Mouse (Mus musculus) spleen, adult 18-20 months (tissue): ENCODE data around the gene Hoxd12.

Experiments
- DNase-seq, 2 experiments: peaks; one replicate each; pipeline ENCODE4 v3.0.0; 2022; ENCODE audit warnings: mixed read lengths in 2 of 2

The Hoxd12 gene

DNA sequence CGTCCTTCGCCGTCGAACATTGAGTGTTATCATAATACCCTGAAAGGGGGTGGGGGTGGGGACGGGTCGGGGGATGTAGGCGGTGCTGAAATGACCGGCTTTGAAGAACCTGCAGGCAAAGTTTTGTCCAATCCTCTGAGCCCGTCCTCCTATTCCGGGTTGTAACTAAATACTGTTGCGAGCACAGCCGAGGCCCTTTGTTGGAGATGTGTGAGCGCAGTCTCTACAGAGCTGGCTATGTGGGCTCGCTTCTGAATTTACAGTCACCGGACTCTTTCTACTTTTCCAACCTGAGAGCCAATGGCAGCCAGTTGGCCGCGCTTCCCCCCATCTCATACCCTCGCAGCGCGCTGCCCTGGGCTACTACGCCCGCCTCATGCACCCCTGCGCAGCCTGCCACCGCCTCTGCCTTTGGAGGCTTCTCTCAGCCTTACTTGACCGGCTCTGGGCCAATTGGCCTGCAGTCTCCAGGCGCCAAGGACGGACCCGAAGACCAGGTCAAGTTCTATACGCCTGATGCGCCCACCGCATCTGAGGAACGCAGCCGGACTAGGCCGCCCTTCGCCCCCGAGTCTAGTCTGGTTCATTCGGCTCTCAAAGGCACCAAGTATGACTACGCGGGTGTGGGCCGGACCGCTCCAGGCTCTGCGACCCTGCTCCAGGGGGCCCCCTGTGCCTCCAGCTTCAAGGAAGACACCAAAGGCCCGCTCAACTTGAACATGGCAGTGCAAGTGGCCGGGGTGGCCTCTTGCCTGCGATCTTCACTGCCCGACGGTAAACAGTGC is at the start of gene Hoxd12:
Gene Hoxd12 (plus strand): TSS at position 133 of the 785 bp plus-strand sequence.
- peak in 1 of 2 experiments; percentile 3 for DNase-seq

DNA sequence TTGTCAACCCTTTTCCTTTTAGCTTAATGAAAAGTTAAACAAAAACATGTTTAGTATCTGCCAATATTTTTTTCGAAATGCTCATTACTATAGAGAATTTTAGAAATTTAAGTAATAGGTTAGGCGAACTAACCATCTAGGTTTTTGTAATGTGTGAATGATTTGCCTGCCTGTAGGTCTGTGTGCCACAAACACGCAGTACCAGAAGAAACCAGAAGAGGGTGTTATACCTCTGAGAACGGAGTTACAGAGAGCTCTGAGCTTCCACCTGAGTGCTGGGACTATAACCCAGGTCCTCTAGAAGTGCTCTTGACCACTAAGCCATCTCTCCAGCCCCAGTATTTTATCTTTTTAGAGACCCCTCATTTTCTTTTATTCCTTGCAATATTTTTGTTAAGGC is 39.4 kb upstream of the Hoxd12 start:
- no peak for DNase-seq

DNA sequence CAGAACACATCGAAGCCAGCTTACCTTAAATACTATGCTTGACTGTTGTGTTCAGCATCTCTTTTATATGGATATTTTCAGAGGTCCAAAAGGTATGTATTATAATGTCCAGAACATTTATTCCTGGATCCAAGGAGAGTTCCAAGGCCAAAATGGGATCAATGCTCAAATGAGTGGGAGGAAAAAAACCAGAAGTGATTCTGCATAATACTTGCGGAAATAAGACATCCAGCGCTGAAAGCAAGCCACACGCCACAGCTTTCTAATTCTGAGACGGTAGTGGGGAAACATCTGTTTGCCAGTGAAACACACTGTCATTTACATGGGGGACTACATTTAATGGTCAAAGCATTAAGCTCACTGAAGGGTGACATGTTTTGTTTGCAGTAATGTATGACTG is 32.4 kb upstream of the Hoxd12 start:
- no peak for DNase-seq

DNA sequence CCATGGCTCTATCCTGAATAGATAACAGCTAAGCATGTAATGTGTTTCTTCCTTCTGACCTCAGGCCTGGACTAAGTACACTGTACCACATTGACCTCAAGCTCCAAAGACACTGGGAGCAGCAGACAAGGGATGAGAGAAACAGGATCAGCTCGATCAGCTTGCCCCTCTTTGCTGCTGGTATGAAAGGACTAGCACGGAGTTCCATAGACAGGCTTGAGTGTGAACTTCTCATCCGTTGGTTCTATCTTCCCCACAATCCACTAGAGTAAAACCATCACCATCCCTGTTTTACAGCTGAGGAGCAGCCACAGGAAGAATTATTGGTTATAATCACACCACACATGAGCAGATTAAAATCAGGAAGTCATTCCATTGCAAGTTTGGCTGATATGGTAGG is 29.2 kb upstream of the Hoxd12 start:
- no peak for DNase-seq

DNA sequence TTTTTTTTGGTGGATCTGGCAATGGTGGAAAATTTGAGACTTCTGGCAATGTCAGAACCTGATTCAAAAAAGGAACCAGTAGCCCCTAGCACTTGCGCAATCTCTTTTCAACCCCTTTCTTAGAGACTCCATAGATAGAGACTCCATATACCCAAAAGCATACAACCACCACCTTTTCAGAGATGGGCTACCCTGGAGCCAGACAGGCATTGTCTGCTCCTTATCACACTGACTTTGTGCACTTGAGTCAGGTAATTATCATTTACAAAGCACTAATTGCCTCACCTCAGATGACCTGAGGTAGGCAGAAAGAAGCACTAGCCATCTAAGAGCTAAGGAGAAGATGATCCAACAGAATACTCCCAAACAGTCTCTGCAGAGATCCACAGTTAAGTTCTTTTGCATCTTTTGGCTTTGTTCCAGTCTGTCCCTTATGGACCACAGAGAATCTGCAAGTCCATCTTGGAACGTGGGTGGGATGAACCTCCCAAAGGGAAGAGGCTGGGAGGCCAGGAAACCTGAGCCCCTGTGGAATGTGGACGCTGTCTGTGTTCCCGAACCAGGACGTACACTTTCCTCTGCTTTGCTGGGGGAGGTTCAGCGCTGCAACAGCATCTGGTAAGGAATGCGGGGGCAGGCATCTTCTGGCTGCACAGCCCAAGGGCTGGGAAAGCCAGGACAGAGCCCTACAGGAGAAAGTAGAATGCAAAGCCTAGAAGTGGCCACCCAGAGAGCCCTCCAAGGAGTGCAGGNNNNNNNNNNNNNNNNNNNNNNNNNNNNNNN is 27.5 kb upstream of the Hoxd12 start:
- DNase-seq, result no peak

DNA sequence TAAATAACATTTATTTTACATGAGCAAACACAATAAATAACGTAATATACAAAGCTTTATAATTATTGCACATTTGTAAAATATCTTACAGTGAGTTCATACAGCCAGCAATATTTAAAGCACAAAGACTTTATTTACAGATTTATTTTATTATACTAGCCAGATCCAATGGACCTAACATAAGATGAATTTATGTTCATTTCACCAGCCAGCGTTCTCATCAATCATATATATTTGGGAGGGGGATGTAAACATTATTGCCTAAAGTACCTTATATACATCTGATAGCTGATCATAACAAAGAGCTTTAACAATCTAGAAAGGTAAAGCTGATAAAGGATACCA is 21.8 kb upstream of the Hoxd12 start:
- no peak for DNase-seq

DNA sequence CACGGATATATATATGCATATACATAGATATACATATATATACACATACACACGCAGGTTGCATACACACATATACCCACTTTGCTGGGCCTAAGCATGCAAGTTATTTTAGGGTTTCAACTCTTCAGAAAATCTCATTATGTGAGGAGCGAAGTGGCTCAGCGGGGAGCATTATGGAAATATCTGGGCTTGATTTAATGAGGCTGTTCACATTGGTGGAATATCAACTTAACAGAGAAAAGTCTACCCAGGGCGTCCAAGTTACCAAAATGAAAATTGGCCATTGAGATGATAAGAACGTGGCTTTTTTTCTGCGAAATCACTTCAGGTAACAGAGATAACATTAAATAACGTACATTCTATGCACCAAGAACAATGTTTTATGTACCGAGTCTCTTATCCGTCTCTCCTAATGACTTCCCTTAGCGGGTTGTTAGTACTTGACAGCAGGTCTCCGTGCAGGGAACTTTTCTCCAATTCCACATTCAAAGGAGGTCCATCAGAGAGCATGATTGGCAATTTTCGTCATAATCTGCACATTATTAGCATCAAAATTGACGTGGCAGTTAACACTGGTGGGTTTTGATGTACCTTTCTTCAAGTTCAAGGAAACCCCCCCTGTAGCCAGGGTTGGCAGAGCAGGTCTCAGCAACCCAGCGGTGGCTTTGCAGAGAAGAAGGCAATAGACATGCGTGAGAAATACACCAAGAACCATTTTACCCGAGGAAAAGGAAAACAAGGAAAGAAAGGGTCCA is 20.9 kb upstream of the Hoxd12 start:
- no peak for DNase-seq

DNA sequence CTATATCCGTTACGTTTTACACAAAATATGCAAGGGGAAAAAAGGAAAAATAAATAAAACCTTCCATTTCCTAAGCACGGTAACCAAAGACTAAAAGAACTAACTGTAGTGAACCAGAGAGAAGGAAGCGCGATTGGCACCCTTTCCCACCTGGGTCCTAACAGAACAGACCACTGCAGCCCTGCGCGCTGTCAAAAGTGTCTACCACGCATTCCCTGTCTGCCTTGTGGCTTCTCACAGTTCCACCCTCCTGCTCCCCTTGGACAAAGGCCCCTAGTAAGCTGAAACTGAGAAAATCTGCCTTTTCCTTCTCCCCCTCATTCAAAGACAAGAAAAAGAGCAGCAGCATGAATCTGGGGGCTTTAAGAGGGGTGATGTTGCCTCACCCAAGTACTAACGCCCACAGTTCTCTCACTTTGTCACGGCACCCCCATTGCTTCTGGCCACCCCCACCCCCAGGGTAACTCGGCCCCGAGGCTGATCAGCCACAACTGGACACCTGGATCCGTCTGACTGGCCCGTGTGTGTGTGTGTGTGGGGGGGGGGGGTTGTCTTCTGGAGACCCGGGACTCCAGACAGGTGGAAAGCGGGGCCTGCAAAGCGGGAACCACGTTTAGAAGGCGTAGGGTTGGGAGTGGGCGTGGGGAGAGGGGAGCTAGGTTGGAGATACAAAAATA is 19.9 kb upstream of the Hoxd12 start:
- no peak for DNase-seq

DNA sequence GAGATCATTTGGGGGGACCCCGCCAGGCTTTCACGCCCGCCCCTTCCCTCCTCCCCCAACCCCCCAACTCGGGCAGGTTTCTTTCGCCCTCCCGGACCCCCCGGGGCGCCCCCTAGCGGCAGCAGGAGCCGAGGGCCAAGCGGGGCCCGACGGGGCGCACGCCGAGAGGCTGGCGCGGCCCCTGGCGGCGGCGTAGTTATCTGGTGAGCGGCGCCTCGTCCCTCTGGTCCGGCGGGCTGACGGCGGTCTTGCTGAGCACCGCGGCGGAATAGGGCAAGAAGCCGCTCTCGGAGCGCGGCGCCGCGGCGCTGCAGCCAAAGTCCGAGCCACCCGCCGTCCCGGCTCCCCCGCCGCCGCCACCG is 19.4 kb upstream of the Hoxd12 start:
- no peak for DNase-seq

DNA sequence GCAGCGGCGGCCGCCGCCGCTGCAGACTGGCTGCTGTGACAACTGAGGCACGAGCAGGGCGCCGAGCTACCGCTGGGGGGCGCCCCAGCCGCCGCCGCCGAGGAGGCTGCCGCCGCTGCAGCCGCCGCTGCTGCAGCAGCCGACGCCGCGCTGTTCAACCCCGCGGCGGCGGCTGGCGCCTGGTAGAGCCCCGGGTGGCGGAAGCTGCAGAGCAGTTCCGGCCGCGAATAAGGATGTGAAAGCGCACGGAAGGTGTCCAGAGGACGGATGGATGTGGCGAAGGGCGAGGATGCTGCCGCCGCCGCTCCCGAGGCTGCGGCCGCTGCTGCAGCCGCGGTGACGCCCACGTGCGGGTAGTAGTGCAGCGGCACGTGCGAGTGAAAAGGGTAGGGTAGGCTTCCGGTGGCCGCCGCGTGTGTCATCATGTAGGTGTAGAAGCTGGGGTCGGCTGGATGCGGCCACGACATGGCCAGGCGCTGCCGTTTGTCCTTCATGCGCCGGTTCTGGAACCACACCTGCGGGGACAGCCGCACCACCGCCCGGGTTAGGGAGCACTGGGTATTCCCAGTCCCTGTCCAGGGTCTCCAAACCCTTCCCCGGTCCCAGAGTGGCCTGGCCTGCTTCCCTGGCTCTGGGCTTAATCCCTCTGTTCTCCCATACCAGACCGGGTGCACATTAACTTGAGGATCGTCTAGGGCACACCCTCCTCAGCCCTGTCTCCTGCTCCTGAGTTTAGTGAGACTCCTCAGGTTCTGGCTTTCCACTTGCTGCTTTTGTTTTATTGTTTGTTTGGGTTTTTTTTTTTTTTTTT is 18.8 kb upstream of the Hoxd12 start:
- DNase-seq, result no peak

DNA sequence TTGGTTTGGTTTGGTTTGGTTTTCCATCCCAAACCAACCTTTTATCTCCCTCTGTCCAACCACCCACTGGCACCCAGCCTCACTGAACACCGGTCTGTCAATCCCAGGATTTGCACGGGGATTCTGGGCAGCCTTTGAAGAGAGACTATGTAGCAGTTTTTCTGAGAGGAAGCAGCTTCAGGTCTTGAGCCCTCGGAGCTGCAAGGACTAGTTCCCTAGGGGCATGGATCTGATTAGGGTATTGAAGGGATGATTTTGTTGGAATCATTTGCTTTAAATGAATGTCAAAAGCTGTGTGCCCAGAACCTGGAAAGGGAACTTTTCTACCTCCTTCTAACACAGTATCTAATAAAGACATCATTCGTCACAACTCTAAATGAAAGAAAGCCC is 18.2 kb upstream of the Hoxd12 start:
- no peak for DNase-seq

DNA sequence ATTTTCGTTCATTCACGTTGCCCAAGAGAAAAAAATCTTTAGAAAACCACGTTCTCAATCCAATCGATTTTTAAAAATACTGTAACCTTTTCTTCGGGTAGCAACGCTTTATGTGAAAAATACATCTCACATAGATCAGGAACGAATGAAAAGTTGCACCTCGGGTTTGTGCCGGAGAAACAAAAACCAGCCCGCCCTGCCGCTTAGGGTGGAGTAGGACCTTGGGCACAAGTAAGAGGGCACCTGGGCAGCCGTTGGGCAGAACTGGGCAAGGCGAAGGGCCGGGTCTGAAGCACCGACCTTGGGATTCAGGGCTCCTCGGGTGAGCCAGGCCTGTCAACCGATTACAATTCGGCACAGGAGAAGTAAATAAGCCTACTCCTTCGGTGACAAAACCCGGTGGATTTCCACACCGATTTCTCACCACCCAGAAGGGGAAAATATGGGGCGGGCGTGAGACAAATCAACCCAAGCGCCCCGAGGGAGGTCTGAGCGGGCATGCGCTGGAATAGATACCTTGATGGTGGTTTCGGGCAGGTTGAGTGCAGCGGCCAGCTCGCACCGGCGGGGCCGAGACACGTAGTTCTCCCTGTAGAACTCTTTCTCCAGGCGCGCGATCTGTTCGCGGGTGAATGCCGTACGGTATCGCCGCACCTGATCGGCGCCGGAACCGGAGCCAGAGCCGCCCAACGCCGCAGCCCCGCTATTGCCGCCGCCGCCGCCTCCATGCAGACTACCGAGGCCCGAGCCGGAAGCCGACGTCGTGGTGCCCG is 17.4 kb upstream of the Hoxd12 start:
- DNase-seq, result no peak

DNA sequence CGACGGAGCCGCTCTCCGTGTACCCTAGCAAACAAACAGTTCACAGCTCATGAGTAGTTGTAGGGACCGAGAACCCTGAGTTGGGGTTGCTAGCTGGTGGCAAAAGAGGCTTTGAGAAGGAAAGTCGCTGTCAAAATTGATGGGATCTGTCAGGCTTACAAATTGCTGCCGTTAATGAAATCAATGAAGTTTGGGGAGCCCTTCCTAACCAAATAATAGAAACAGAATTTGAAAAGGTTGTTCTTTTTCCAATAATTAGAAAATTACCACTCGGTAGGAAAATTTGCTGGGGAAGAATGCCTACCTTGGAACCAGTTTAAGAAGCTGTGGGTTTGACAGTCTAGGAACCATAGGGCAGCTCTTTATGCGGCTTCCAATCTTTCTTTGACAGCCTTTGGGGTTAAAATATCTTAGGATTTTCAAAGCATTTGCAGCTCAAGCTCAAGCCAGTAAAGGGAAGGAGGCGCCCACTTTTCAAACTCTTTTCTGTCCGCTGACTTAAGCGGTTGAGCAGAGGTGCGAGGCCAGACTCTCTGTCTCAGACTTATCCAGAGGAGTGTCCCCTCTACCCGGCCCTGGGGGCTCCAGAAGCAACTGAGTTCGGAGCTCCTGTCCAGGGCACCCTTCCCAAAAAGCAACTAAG is 16.7 kb upstream of the Hoxd12 start:
- DNase-seq, result no peak

DNA sequence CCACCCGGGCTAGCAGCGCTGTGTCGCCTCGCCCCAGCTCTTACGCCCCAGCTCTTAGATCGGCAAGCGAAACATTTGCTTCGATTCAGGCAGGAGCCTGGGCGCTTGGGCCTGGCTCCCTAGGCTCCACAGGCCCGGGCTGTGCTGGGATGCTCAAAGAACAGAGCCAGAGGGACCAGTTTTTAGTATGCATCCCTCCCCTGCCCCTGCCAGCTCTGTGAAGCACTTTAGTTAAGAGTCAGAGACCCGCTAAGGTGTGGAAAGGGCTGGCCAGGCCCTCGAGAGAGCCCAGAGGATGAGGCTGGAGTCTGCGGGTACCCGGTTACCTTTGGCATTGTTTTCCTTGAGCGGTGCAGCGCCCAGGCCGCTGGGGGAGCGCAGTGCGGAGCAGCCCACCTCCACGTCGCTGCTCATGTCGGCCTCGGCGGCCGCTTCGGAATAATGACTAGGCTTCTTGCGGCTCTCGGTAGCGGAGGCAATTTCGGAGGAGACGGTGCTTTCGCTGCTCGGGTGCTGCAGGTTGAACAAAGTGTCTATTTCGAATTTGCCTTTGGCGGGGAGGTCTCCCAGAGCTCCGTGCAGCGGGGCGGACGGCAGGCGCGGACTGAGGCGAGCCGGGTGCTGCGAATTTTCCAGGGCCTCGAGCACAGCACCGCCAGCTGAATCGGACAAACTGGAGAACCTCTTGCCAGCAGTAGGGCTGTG is 16.0 kb upstream of the Hoxd12 start:
- no peak for DNase-seq

DNA sequence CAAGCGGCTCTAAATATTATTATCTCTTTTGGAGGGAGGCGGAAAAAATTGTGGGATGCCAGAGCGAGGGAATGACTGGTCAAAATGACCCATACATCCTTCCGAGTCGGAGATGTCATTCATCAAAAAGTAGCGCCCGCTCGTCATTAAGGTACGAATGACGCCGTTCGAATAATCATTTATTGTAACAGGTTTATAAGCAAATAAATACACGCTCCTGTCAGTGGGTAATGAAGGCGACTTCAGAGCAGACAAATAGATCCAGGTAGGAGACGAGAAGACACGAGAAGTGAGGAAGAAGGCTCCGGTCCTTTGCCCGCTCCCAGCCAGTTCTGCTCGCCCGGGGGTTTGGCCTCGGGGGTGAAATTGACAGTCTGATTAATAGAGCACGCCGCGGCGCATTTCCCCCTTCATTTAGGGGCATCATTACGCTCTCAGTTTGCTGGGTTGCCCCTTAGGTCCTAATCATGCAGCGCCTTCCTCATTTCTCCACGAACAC is 15.3 kb upstream of the Hoxd12 start, which contains the start of gene Evx2:
Gene Evx2 (minus strand): TSS at position 51 of the 499 bp plus-strand sequence.
- no peak for DNase-seq

DNA sequence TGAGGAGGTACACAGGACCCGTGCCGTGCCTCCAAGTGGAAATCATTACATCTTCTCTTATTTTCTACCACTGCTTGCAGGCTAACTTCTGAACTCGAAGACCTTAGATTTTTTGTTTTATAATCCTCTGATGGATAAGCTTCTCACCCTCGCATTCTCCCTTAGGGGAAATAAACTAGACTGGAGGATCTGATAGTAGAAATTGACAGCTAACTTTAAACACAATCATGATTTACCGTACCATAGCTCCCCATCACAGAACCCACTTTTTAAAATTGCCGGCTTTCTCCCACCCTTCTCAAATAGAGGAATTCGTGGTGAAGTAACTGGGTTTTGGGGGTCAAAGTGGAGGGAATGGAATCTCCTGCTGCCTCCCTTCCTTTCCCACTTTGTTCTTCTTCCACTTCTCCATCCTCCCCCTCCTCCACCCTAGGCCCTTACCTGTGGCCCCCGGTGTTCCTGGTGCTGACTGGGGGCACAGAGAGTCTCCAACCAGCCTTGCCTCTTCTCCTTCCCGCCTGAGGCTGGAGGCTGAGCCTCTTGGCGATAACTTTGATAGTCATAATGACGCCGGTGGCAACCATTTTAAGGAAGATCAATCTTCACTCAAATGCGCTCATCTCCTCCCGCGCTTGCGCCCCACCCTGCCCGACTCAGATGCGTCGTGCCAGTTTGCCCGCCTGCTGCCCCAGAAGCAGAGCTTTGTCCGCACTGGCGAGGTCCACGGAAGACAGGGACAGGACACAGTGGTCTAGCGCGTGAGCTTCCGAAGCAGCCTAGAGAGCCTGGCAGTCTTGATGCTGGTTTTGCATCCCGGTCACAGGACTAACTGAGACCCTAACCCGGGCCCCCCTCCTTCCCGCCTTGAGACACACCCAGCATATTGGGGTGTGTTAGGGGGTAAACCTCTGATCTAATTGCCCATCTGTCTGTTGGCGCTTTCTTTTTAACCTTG is 14.1 kb upstream of the Hoxd12 start:
- no peak for DNase-seq

DNA sequence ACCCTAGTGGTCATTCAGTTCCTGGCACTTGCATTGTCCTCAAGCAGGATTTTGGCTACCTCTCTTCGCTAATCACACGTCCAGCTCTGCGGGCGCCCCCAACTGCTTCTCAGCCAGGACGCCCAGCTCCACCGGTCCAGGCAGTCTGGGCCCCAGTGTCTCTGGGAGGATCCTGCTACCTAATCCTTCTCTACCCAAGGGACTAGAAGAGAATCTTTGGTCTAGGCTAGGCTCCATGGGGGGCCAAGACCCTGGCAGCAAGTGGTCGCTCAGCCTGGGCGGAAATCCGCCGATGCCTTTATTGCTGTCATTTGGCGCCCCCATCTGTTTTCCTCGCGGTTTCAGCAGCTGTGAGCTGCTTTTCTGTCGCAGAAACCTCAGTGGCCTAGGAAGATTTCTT is 13.1 kb upstream of the Hoxd12 start:
- no peak for DNase-seq

DNA sequence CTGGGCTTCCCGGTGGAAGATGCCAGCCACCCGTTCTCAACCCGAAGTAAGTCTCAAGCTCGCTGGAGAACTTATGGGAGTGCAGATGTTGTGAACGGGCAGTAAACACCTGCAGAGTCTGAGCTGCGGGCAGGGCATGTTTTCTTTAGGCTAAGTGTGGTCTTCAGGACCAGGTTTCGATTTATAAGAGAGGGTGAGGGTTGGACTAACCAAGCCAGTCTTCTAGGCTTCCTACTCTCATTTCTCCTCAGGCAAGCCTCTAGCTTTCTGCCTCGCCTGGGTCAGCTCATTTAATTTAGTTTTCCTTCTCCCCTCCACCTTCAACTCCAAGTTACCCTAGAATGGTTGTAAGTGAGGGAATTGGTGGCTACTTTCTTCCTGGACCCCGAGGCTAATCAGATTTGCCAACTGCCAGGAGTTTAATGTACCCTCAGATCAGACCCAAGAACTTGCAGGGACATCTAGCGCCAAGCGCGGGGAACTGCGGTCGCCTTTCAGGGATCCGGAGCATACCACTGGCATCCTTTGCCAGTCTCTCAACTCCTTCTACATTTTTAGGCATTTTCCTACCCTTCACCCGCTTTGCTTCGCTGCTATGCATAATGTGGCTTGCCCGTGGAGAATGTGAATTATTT is 11.4 kb upstream of the Hoxd12 start:
- no peak for DNase-seq
